Mouse (Mus musculus): ENCODE results near the gene Rbm45. TPM values are rescaled to one million over a fixed set of nuclear protein-coding genes. Genes with fewer than 3 reads are reported as not detected.

Gene Rbm45
- total and polyA plus RNA-seq, 3 experiments, result 6.9 to 22.9 (median 18.1) TPM

- Histone ChIP-seq H3K9ac (ENCODE audit: low read depth, low read length) (no peak overlapping the region), H3K27ac (no peak overlapping the region), H3K27me3 (ENCODE audit: control insufficient read depth, insufficient read depth, low read length) (no peaks in the 10 kb centered on the region), H3K4me1 (ENCODE audit: control insufficient read depth, insufficient read depth, low read length) (no peaks in the 10 kb centered on the region; the same call in 1 of the 2 replicates), H3K36me3 (ENCODE audit: control insufficient read depth, insufficient read depth, low read length) (peaks cover 11% of the 10 kb centered on the region), H3K4me3 (no peak overlapping the region), H3K79me2 (replicated peaks; ENCODE audit: control insufficient read depth, insufficient read depth, low read length) (peaks cover 6% of the 10 kb centered on the region; the same call in 1 of the 2 replicates)
- WGBS, result 62% methylated on average over 13 of the region's 13 CpGs
- no peak for TF ChIP-seq EP300 (IDR thresholded peaks at IDR 0.05; ENCODE audit: insufficient read depth, low read depth, low read length)
- no peak for TF ChIP-seq POLR2A (IDR thresholded peaks at IDR 0.05; ENCODE audit: insufficient read depth, low read depth, low read length)
- TF ChIP-seq CTCF (IDR thresholded peaks at IDR 0.05), result no peak
- DNase-seq, result no peak
- intact Hi-C loops (cut with DNase I), result loop anchor here (1.0 to 2.0 kb wide), 2 partner anchors 38 to 249 kb away; partner anchors contain the start of gene Osbpl6
These were observed 723 bp upstream of the Rbm45 start for GRCm38 (mm10) chr2:76368861-76369660.

DNA sequence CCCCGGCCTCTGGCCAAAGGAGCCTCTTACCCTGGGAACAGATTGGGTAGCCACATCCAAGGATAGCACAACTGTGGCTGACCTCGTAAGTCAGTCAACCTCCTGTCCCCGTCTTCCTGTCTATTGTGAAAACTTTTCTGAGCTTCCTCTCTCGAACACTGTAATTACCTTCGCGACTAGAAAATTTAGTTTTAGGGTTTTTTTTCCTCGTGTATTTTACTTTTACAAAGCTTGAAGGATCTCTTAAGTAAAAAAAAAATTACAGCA is 805 bp downstream of the Rbm45 start:
- peak overlapping the region; percentile 67 for H3K27ac ChIP-seq
- intact Hi-C loops (cut with DNase I), result no loop called here

GRCm38 (mm10) chr2:76372244-76372643 is 2.5 kb downstream of the Rbm45 start:
- no peaks in the 10 kb centered on the region; the same call in 1 of the 2 replicates for H3K4me1 ChIP-seq (ENCODE audit: control insufficient read depth, insufficient read depth, low read length)
- H3K9ac ChIP-seq (ENCODE audit: low read depth, low read length), result no peak overlapping the region
- peaks cover 6% of the 10 kb centered on the region; the same call in 1 of the 2 replicates for H3K79me2 ChIP-seq (replicated peaks; ENCODE audit: control insufficient read depth, insufficient read depth, low read length)
- WGBS, result 47% methylated on average over 4 of the region's 4 CpGs
- TF ChIP-seq EP300 (IDR thresholded peaks at IDR 0.05; ENCODE audit: insufficient read depth, low read depth, low read length) (0 out of 2 replicates have a peak, but pooled peaks have one; percentile 31), CTCF (IDR thresholded peaks at IDR 0.05) (no peak)
- intact Hi-C loops (cut with DNase I), result no loop called here
- no peaks in the 10 kb centered on the region for H3K27me3 ChIP-seq (ENCODE audit: control insufficient read depth, insufficient read depth, low read length)
- H3K27ac ChIP-seq, result peak overlapping the region; percentile 29
- DNase-seq, result peak in 1 of 2 experiments; percentile 37
- H3K4me3 ChIP-seq, result no peak overlapping the region
- H3K36me3 ChIP-seq (ENCODE audit: control insufficient read depth, insufficient read depth, low read length), result peaks cover 13% of the 10 kb centered on the region

More for the DNA sequence above, 805 bp downstream of the Rbm45 start:
- no peak for TF ChIP-seq POLR2A (IDR thresholded peaks at IDR 0.05; ENCODE audit: insufficient read depth, low read depth, low read length)
- TF ChIP-seq CTCF (IDR thresholded peaks at IDR 0.05), result no peak
- 2% methylated on average over 7 of the region's 7 CpGs for WGBS
- H3K79me2 ChIP-seq (replicated peaks; ENCODE audit: control insufficient read depth, insufficient read depth, low read length), result peaks cover 6% of the 10 kb centered on the region; the same call in 1 of the 2 replicates
- peaks cover 13% of the 10 kb centered on the region for H3K36me3 ChIP-seq (ENCODE audit: control insufficient read depth, insufficient read depth, low read length)
- H3K27me3 ChIP-seq (ENCODE audit: control insufficient read depth, insufficient read depth, low read length), result no peaks in the 10 kb centered on the region
- DNase-seq, result no peak
- no peaks in the 10 kb centered on the region; the same call in 1 of the 2 replicates for H3K4me1 ChIP-seq (ENCODE audit: control insufficient read depth, insufficient read depth, low read length)
- H3K4me3 ChIP-seq, result peak overlapping the region; percentile 96
- H3K9ac ChIP-seq (ENCODE audit: low read depth, low read length), result peak overlapping the region; percentile 88

GRCm38 (mm10) chr2:76374544-76375206 is 4.9 kb downstream of the Rbm45 start:
- no peak for TF ChIP-seq CTCF (IDR thresholded peaks at IDR 0.05)
- TF ChIP-seq EP300 (IDR thresholded peaks at IDR 0.05; ENCODE audit: insufficient read depth, low read depth, low read length), result no peak
- TF ChIP-seq POLR2A (IDR thresholded peaks at IDR 0.05; ENCODE audit: insufficient read depth, low read depth, low read length), result no peak
- H3K36me3 ChIP-seq (ENCODE audit: control insufficient read depth, insufficient read depth, low read length), result peaks cover 13% of the 10 kb centered on the region
- DNase-seq, result no peak

GRCm38 (mm10) chr2:76378646-76379045 is 8.9 kb downstream of the Rbm45 start:
- intact Hi-C loops (cut with DNase I), result no loop called here
- Histone ChIP-seq H3K4me1 (ENCODE audit: control insufficient read depth, insufficient read depth, low read length) (no peaks in the 10 kb centered on the region), H3K27ac (no peak overlapping the region), H3K9ac (ENCODE audit: low read depth, low read length) (no peak overlapping the region), H3K36me3 (ENCODE audit: control insufficient read depth, insufficient read depth, low read length) (peaks cover 2% of the 10 kb centered on the region), H3K79me2 (replicated peaks; ENCODE audit: control insufficient read depth, insufficient read depth, low read length) (no peaks in the 10 kb centered on the region), H3K27me3 (ENCODE audit: control insufficient read depth, insufficient read depth, low read length) (no peaks in the 10 kb centered on the region), H3K4me3 (no peak overlapping the region)
- no peak for TF ChIP-seq CTCF (IDR thresholded peaks at IDR 0.05)
- TF ChIP-seq EP300 (IDR thresholded peaks at IDR 0.05; ENCODE audit: insufficient read depth, low read depth, low read length), result no peak
- TF ChIP-seq POLR2A (IDR thresholded peaks at IDR 0.05; ENCODE audit: insufficient read depth, low read depth, low read length), result no peak
- no peak for DNase-seq
- 94% methylated on average over 19 of the region's 19 CpGs for WGBS

More at GRCm38 (mm10) chr2:76374544-76375206, 4.9 kb downstream of the Rbm45 start:
- intact Hi-C loops (cut with DNase I), result no loop called here
- H3K27me3 ChIP-seq (ENCODE audit: control insufficient read depth, insufficient read depth, low read length), result no peaks in the 10 kb centered on the region
- no peak overlapping the region for H3K4me3 ChIP-seq
- 91% methylated on average over 6 of the region's 6 CpGs for WGBS
- peaks cover 6% of the 10 kb centered on the region; the same call in 1 of the 2 replicates for H3K79me2 ChIP-seq (replicated peaks; ENCODE audit: control insufficient read depth, insufficient read depth, low read length)
- H3K27ac ChIP-seq, result no peak overlapping the region
- no peak overlapping the region for H3K9ac ChIP-seq (ENCODE audit: low read depth, low read length)
- no peaks in the 10 kb centered on the region; the same call in 1 of the 2 replicates for H3K4me1 ChIP-seq (ENCODE audit: control insufficient read depth, insufficient read depth, low read length)

DNA sequence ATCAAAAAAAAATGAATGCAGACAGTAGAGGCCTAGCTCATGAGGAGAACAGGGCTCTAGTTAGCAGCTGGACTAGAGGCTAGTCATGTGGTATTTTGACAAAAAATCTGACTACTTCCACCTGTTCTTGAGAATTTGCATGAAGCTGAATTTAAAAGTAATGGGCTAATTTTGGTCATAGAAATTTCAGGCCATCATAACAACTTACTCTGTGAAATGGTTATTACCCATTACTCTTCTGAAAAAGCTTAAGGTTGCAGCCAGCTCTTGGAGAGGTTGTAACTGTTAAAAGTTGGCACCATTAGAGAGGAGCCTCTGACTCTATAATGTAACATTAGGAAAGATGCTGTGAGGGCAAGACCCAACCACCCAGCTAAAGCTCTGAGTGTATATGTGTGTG is 16.7 kb downstream of the Rbm45 start:
- no peaks in the 10 kb centered on the region for H3K36me3 ChIP-seq (ENCODE audit: control insufficient read depth, insufficient read depth, low read length)
- H3K4me1 ChIP-seq (ENCODE audit: control insufficient read depth, insufficient read depth, low read length), result no peaks in the 10 kb centered on the region
- H3K79me2 ChIP-seq (replicated peaks; ENCODE audit: control insufficient read depth, insufficient read depth, low read length), result no peaks in the 10 kb centered on the region
- DNase-seq, result no peak
- no peak overlapping the region for H3K4me3 ChIP-seq
- intact Hi-C loops (cut with DNase I), result no loop called here
- no peak overlapping the region for H3K9ac ChIP-seq (ENCODE audit: low read depth, low read length)
- H3K27me3 ChIP-seq (ENCODE audit: control insufficient read depth, insufficient read depth, low read length), result no peaks in the 10 kb centered on the region
- H3K27ac ChIP-seq, result no peak overlapping the region
- TF ChIP-seq POLR2A (IDR thresholded peaks at IDR 0.05; ENCODE audit: insufficient read depth, low read depth, low read length), result no peak
- no peak for TF ChIP-seq CTCF (IDR thresholded peaks at IDR 0.05)

Measured in heart, adult 2 months (tissue).